In the genomic region with DNA sequence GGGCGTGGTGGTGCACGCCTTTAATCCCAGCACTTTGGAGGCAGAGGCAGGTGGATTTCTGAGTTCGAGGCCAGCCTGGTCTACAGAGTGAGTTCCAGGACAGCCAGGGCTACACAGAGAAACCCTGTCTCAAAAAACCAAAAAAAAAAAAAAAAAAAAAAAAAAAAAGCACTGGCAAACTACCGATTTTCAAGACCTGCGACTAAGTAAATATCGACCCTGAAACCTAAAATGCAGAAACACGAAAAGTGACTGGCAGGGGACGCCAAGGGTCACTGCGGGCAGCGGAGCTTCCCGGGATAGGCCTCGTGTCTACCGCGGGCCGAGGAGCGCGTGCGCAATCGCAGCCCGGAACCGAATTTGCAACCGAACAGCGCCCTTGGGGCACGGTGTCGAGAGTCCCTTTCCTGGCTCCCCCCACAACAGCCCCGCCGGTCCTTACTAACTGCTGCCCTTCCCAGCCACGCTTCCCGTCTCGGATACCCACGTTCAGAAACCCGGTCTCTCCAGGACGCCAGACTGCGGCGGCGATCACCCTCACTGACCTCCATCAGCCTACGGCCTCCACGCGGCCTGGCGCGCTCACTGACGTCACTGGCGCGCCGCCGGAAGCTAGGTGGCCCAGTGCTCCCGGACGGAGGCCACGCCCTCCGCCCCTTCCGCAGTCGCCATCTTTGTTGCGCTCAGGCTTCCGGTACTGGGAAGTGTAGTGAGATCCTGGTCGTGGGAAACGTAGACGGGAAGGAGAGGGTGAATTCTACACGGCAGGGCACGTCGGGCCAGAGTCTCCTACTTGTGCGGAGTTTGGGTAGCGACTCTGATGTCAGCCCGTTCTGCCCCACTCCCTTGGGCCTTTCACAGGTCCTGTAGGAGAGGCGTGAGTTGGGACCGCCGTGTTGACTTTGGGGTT, we compare ENCODE assay signal across 8 mouse cellular contexts. TPM values are rescaled to one million over a fixed set of nuclear protein-coding genes. Genes with fewer than 3 reads are reported as not detected.
DNase-seq lines count a peak whose midpoint lies in the region; ATAC-seq lines count a peak whose summit lies in the region.

A gene (minus strand): TSS at position 590 of the 910 bp plus-strand sequence.

- no peaks in the 10 kb centered on the region for H3K9me3 ChIP-seq in hindbrain, embryonic 16.5 days (ENCODE audit: control insufficient read depth, low read length)

- peak; percentile 96 for DNase-seq in WW6 (ENCODE audit: low read depth, low spot score)
- peak; percentile 78 to 94 for DNase-seq in cerebellum, postnatal 4 days (ENCODE audit: low spot score in 2 of 2)
- DNase-seq in gastrocnemius, adult 18-20 months (ENCODE audit: low spot score): peak; percentile 90
- peak; percentile 90 to 95 for DNase-seq in left cerebral cortex, adult 18-20 months (ENCODE audit: low spot score in 2 of 2)
- peak; percentile 94 for DNase-seq in right cerebral cortex, adult 18-20 months
- DNase-seq in urinary bladder, postnatal 10 days (ENCODE audit: low spot score): peak; percentile 52

- WGBS in hindbrain, embryonic 16.5 days: under 1% methylated on average over 66 of the region's 66 CpGs
- 1% methylated on average over 62 of the region's 66 CpGs for WGBS in macrophage (ENCODE audit: missing documents)

- peak within 1 kb of the TSS; percentile 85 for H3K9ac ChIP-seq in hindbrain, embryonic 16.5 days (ENCODE audit: low read depth, low read length)

- peak within 1 kb of the TSS; percentile 86 for H3K27ac ChIP-seq in hindbrain, embryonic 16.5 days (ENCODE audit: low read depth, low read length)
- H3K27ac ChIP-seq in macrophage: peak within 1 kb of the TSS; percentile 92

- H3K4me3 ChIP-seq in hindbrain, embryonic 16.5 days (ENCODE audit: low read length): peak within 1 kb of the TSS; percentile 79
- H3K4me3 ChIP-seq in macrophage (ENCODE audit: inconsistent target): peak within 1 kb of the TSS; percentile 91

- H3K4me1 ChIP-seq in hindbrain, embryonic 16.5 days (ENCODE audit: control insufficient read depth, insufficient read depth, low read depth, low read length): peaks cover 29% of the 10 kb centered on the region

- peaks cover 18% of the 10 kb centered on the region for H3K36me3 ChIP-seq in hindbrain, embryonic 16.5 days (ENCODE audit: control insufficient read depth, insufficient read depth, low read length)
- peaks cover 31% of the 10 kb centered on the region for H3K36me3 ChIP-seq in macrophage (ENCODE audit: inconsistent target)

- peak; percentile 95 for ATAC-seq in hindbrain, embryonic 16.5 days

- H3K4me2 ChIP-seq in hindbrain, embryonic 16.5 days (ENCODE audit: low read length): peak within 1 kb of the TSS; percentile 92

- H3K79me2 ChIP-seq in macrophage (ENCODE audit: inconsistent target): peaks cover 55% of the 10 kb centered on the region

- no peaks in the 10 kb centered on the region for H3K27me3 ChIP-seq in hindbrain, embryonic 16.5 days (replicated peaks; ENCODE audit: control insufficient read depth, insufficient read depth, low read length)

RNA-seq across cellular contexts. Expression of the gene that starts here (rescaled TPM):
- total RNA-seq in gastrocnemius, adult 18-20 months (2021): 10 to 100 TPM; 62.9 to 64.4 TPM
- 29.3 and 35.2 TPM in 2 replicates for polyA plus RNA-seq in hindbrain, embryonic 16.5 days (2015; fragmentation: Nextera tagmentation; extraction: Ambion mirVana)
- total RNA-seq in left cerebral cortex, adult 18-20 months (2021): 10 to 100 TPM; 49.3 to 50.4 TPM
- total RNA-seq in macrophage (2018; cell fraction: chromatin; rRNA removed): 100 to 1,000 TPM in 1 of 26 experiments, 10 to 100 TPM in 25; 34.3 to 114 (median 78.3) TPM
- total RNA-seq in macrophage (2018; cell fraction: cytosol; rRNA removed): 10 to 100 TPM; 14.0 to 29.9 (median 21.1) TPM
- total RNA-seq in macrophage (2018; cell fraction: nucleus; rRNA removed): 100 to 1,000 TPM in 1 of 26 experiments, 10 to 100 TPM in 25; 32.2 to 106 (median 46.5) TPM
- 15.0 to 37.3 TPM (median 19.2 TPM) in 3 replicates for polyA plus RNA-seq in macrophage (2018)

Comparison
In these comparisons a context has a peak if more than half of its experiments do, and no peak if none do; other contexts are left out.
1. Peak in every context shown above with its lines: DNase-seq, ATAC-seq, H3K4me3 ChIP-seq and H3K27ac ChIP-seq.